Mouse (Mus musculus) T-helper 2 cell (primary cell): ENCODE data around the gene Mns1.

Source experiments
- in situ Hi-C: fragments of 300-600 bp; cut with MboI, MseI; formaldehyde crosslinking; loops from one replicate; pipeline ENCODE4 v1.15.1; 2025; ENCODE audit warnings: high pct_unique_total_duplicates

Mns1 gene

DNA sequence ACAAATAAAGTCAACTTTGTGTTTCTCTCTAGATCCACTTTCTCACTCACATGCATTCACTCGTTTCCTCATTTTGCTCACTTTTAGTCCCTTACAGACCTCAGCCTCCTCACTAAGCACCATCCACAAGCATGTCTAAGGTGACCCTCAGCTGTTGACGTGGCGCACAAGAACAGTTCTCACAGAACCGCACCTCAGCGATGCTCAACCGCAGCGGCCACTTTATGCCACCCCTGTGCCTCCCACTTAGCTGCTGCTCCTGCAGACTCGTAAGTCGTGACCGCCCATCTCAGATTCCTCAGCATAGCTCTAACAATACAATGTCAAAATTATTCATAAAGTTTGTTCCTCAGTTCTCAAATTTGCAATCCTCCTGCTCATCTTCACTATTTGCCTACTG lies 30.8 kb downstream of the Mns1 start:
- in situ Hi-C loops, result no loop called here

- in situ Hi-C loops, result no loop called here
These were observed 32.0 kb downstream of the Mns1 start for GRCm38 (mm10) chr9:72469851-72470250.

DNA sequence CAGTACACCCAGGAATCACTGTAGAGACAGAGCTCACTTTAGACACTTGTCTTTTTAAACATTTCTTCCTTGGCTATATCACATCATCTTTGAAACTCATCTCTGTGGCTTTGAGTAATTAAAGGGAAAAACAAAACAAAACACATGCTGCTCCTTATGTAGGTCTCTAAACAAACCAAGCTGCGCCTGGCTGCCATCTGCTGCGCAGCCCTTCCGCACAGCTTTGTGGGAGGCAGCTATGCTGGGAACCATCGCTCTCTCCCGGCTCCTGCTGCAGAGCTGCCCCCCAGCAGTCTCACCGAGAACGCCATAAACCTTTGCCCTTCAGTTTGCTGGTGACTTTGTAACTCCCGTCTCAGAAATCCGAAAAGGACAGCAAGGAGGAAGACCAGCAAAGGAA lies 37.7 kb downstream of the Mns1 start:
- in situ Hi-C loops, result no loop called here

GRCm38 (mm10) chr9:72477306-72477705 lies 39.5 kb downstream of the Mns1 start:
- in situ Hi-C loops, result no loop called here

DNA sequence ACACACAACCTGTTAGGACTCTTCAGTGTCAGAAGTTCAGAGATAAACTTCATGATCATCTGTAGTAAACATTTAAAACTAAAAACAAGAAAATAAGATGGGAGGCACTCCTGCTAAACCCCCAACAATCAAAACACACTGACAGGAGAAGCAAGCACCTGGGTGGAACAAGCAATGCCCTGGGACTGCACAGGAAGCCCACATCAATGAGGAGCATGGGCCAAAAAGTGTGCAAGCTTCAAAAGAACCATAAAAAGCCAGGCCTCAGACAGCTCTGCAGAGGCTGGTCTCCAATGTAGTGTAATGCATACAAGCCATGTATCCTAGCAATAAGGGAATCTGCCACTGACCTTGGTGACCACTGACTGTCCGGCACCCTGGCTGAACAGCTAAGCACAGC lies 41.5 kb downstream of the Mns1 start:
- in situ Hi-C loops, result no loop called here

- in situ Hi-C loops, result no loop called here
These were observed 50.7 kb downstream of the Mns1 start for GRCm38 (mm10) chr9:72488523-72488922.

DNA sequence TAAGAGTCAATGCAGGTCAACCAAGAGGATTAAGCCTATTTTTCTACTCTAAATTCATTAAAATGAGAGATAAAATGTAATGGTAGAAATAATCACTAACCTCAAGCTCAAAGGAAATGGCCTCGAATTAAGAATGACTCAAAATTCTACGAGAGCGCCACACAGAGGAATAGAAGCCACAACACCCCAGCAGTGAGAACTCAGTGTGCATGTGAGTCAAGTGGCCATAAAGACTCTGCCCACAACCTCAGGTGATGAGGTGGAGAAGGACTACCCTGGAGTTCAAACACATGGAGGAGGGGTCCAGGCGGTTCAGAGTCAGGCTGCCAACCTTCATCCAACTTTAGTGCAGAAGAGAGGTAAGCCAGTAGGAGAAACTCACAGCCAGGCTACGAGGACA lies 51.3 kb downstream of the Mns1 start:
- in situ Hi-C loops, result no loop called here

DNA sequence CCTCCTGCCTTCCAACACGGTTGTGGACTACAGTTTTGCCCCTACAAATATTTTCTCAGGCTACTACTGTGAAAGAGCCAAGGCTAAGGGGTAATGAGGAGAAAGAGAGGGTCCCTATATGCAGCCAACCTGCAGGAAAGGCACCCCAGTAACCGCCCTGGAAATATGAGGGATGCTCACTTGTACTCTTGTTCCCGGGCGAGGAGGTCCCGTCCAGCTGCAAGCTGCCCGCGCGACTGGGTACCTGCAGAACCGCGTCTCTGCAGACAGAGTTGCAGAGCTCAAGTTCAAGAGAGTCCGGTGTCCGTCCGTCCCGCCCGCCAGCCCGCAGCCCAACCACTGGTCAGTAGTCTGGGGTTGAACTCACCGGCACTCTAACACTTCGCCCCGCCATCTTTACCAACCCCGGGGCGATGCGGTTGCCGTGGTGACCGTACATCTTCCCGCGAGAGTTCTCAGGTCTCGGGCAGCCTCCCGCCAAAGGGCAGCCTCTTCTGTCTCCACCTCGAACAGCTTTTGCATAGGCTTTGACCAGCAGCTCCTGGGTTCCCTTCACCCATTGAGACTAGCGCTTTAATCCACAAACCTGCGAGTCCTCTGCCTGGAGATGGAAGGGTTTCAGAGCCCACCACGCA lies 53.9 kb downstream of the Mns1 start:
- in situ Hi-C loops, result no loop called here

GRCm38 (mm10) chr9:72492194-72492565 lies 54.4 kb downstream of the Mns1 start, which contains the start of gene Tex9:
Gene Tex9, minus strand, starts transcription at chr9:72492212.
- in situ Hi-C loops, result no loop called here

DNA sequence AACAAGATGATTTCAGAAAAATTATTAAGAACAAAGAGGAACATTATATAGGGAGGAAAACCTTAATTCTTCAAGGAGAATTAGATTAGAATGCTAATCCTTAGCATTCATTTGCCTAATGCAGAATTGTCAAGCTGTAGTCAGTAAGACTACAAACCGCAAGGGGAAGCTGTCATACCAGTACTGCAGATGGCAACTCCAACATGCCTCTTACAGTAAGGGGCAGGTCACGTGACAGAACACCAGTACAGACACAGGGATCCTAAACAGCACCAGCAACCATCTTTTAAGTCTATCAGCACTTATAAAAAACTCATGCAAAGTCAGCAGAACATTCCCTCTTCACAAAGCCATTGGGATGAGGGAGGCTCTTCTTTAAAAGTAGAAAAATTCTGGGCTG lies 55.7 kb downstream of the Mns1 start:
- in situ Hi-C loops, result no loop called here

- in situ Hi-C loops, result no loop called here
These were observed 56.3 kb downstream of the Mns1 start for GRCm38 (mm10) chr9:72493984-72494685.

- in situ Hi-C loops, result no loop called here
These were observed 58.9 kb downstream of the Mns1 start for GRCm38 (mm10) chr9:72496691-72497090.

GRCm38 (mm10) chr9:72497171-72497570 lies 59.4 kb downstream of the Mns1 start:
- in situ Hi-C loops, result no loop called here
